Mouse (Mus musculus): ENCODE results near the gene Ptafr. TPM values are rescaled to one million over a fixed set of nuclear protein-coding genes. Genes with fewer than 3 reads are reported as not detected.
A peak's percentile ranks its signal among the peaks of the same experiment; 100 is the strongest.

Gene Ptafr
- polyA plus RNA-seq, 1 experiment from 2014 or later: 0.66 TPM

DNA sequence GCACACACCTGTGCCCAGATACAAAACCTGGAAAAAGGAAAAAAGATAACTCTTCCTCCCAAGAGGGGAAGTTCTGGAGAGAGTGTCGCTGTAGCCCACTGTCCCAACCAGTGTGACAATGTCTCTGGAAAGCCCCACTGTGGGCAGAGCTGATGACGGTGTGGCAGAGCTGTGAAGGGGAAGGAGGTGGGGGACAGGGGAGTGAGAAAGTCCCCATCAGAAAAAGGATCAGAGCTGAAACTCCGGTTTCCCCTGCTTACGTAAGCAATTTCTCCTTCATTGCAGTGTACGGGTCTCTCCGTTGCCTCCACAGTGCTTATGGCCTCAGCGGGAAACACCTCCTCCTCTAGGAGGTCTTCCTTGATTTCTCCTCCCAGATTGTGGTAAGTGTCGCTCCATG, 47.5 kb downstream of the Ptafr start:
- 79% methylated on average over 8 of the region's 8 CpGs for WGBS
- ATAC-seq (ENCODE audit: insufficient number of reproducible peaks, insufficient read depth, low FRiP score, low read depth): no peak

DNA sequence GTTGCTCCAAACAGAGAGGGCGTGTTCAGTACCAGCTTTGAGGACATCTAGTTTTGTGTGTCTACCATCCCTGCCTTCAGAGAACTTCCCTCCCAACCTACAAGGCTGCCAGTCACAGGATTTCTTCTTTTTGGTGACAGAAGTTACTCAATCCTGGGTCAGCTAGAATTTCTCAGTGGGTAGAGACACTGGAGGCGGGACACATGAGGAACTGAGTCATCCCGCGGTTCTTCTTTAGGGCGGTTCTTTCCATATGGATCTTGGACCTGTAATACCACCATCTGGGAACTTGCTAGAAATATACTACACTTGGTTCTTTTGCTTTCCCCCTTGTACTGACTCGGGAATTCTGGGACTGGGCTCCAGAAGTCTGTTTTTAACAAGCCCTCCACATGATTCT, 54.0 kb downstream of the Ptafr start:
- Histone ChIP-seq H3K27me3 (ENCODE audit: control insufficient read depth, insufficient read depth, low read length) (no peaks in the 10 kb centered on the region), H3K4me3 (ENCODE audit: control insufficient read depth in 1 of 2, insufficient read depth in 1 of 2, low read depth in 1 of 2, low read length in 2 of 2) (no peak overlapping the region), H3K9me3 (ENCODE audit: control insufficient read depth, low read length) (peaks cover 16% of the 10 kb centered on the region; the same call in 1 of the 2 replicates), H3K9ac (ENCODE audit: low read length) (no peak overlapping the region), H3K4me1 (ENCODE audit: control insufficient read depth in 2 of 2, insufficient read depth in 2 of 2, low read length in 2 of 2) (no peaks in the 10 kb centered on the region), H3K36me3 (ENCODE audit: control insufficient read depth, insufficient read depth, low read length) (no peaks in the 10 kb centered on the region), H3K4me2 (ENCODE audit: low read length) (no peak overlapping the region), H3K27ac (replicated peaks in 1 of 2; ENCODE audit: control insufficient read depth in 1 of 2, insufficient read depth in 1 of 2, low read depth in 2 of 2, low read length in 2 of 2) (no peak overlapping the region)
- ATAC-seq (ENCODE audit: insufficient number of reproducible peaks, insufficient read depth, low FRiP score, low read depth): no peak
- 87% methylated on average over 6 of the region's 6 CpGs for WGBS

More for the DNA sequence above, 47.5 kb downstream of the Ptafr start:
- Histone ChIP-seq H3K4me3 (ENCODE audit: control insufficient read depth in 1 of 2, insufficient read depth in 1 of 2, low read depth in 1 of 2, low read length in 2 of 2) (no peak overlapping the region), H3K36me3 (ENCODE audit: control insufficient read depth, insufficient read depth, low read length) (no peaks in the 10 kb centered on the region), H3K4me2 (ENCODE audit: low read length) (no peak overlapping the region), H3K9ac (ENCODE audit: low read length) (no peak overlapping the region), H3K9me3 (ENCODE audit: control insufficient read depth, low read length) (peaks cover 16% of the 10 kb centered on the region; the same call in 1 of the 2 replicates), H3K27me3 (ENCODE audit: control insufficient read depth, insufficient read depth, low read length) (no peaks in the 10 kb centered on the region), H3K4me1 (ENCODE audit: control insufficient read depth in 2 of 2, insufficient read depth in 2 of 2, low read length in 2 of 2) (peaks cover 8 to 9% of the 10 kb centered on the region in 2 experiments), H3K27ac (replicated peaks in 1 of 2; ENCODE audit: control insufficient read depth in 1 of 2, insufficient read depth in 1 of 2, low read depth in 2 of 2, low read length in 2 of 2) (no peak overlapping the region)

DNA sequence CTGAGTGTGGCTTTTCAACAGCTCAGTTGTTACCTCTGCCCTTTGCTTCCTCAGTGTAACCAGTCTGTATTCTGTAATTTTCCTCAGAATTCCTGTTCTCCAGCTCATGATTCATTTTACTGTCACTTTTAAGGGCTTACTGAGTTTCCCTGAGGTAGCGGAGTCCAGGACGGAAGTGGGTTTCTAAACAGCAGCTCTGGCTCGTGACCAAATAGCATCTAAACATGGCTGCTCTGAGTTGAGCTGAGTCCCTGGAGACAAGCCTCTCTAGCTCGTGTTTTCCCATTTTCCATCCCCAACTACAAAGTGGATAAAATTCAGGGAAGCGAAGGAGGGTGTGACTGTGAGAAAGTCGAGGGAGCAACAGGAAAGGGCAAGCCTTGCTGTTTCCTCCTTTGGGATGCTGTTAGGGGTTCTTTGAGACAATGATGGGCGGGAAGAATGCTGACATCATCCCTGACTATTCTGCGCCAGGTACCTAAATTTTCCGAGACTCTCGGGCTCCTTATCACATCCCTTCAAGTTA, 55.0 kb downstream of the Ptafr start:
- H3K4me2 ChIP-seq (ENCODE audit: low read length): no peak overlapping the region
- H3K9ac ChIP-seq (ENCODE audit: low read length): no peak overlapping the region
- peak overlapping the region in 1 of 2 experiments; percentile 47; a peak in 2 of 4 replicates for H3K27ac ChIP-seq (replicated peaks in 1 of 2; ENCODE audit: control insufficient read depth in 1 of 2, insufficient read depth in 1 of 2, low read depth in 2 of 2, low read length in 2 of 2)
- H3K4me3 ChIP-seq (ENCODE audit: control insufficient read depth in 1 of 2, insufficient read depth in 1 of 2, low read depth in 1 of 2, low read length in 2 of 2): no peak overlapping the region
- no peaks in the 10 kb centered on the region for H3K4me1 ChIP-seq (ENCODE audit: control insufficient read depth in 2 of 2, insufficient read depth in 2 of 2, low read length in 2 of 2)
- WGBS: 66% methylated on average over 10 of the region's 10 CpGs
- no peaks in the 10 kb centered on the region for H3K27me3 ChIP-seq (ENCODE audit: control insufficient read depth, insufficient read depth, low read length)
- ATAC-seq (ENCODE audit: insufficient number of reproducible peaks, insufficient read depth, low FRiP score, low read depth): no peak
- H3K36me3 ChIP-seq (ENCODE audit: control insufficient read depth, insufficient read depth, low read length): no peaks in the 10 kb centered on the region
- H3K9me3 ChIP-seq (ENCODE audit: control insufficient read depth, low read length): peaks cover 16% of the 10 kb centered on the region; the same call in 1 of the 2 replicates

- Histone ChIP-seq H3K4me1 (ENCODE audit: control insufficient read depth in 2 of 2, insufficient read depth in 2 of 2, low read length in 2 of 2) (no peaks in the 10 kb centered on the region), H3K27ac (replicated peaks in 1 of 2; ENCODE audit: control insufficient read depth in 1 of 2, insufficient read depth in 1 of 2, low read depth in 2 of 2, low read length in 2 of 2) (no peak overlapping the region), H3K27me3 (ENCODE audit: control insufficient read depth, insufficient read depth, low read length) (no peaks in the 10 kb centered on the region), H3K4me2 (ENCODE audit: low read length) (no peak overlapping the region), H3K4me3 (ENCODE audit: control insufficient read depth in 1 of 2, insufficient read depth in 1 of 2, low read depth in 1 of 2, low read length in 2 of 2) (no peak overlapping the region), H3K9me3 (ENCODE audit: control insufficient read depth, low read length) (peaks cover 7% of the 10 kb centered on the region; the same call in 1 of the 2 replicates), H3K36me3 (ENCODE audit: control insufficient read depth, insufficient read depth, low read length) (no peaks in the 10 kb centered on the region), H3K9ac (ENCODE audit: low read length) (no peak overlapping the region)
- WGBS: 94% methylated on average over 4 of the region's 4 CpGs
- ATAC-seq (ENCODE audit: insufficient number of reproducible peaks, insufficient read depth, low FRiP score, low read depth): no peak
These were observed 56.3 kb downstream of the Ptafr start for GRCm38 (mm10) chr4:132620134-132620533.

DNA sequence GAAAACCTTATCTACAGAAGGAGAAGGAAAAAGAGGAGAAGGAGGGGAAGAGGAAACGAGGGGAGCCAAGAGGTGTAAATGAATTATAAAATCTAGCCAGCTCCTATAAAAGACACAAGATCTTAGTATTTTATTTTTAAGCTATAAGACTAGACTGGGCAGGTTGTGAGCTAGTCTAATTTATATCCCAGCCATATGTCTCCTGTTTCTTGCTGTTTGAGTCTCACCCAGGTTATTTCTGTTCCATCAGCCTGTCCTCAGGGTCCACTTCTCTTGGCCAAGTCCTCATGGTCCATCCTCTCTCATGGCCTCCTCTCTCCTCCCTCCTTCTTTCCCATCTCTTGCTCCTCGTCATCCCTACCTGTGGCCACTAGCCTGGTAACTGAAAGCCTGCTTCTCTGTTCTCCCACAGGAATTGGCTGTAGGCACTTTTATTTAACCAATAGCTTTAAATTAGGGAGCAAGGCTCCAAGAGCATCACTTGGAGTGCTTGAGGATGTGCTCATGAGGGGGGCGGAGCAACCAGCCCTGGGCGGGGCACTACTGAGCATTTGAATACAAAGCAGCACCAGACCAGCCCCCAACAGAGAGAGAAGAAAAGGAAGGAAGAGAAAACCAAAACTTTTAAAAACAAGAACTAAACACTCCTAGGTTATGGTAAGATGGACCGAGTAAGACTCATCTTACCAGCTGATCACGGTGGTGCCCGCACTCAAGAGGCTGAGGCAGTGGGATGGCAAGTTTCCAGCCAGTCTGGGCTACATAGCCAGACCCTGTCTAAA, 57.6 kb downstream of the Ptafr start:
- Histone ChIP-seq H3K4me2 (ENCODE audit: low read length) (no peak overlapping the region), H3K27ac (replicated peaks in 1 of 2; ENCODE audit: control insufficient read depth in 1 of 2, insufficient read depth in 1 of 2, low read depth in 2 of 2, low read length in 2 of 2) (no peak overlapping the region), H3K9ac (ENCODE audit: low read length) (no peak overlapping the region), H3K4me3 (ENCODE audit: control insufficient read depth in 1 of 2, insufficient read depth in 1 of 2, low read depth in 1 of 2, low read length in 2 of 2) (no peak overlapping the region), H3K27me3 (ENCODE audit: control insufficient read depth, insufficient read depth, low read length) (no peaks in the 10 kb centered on the region), H3K9me3 (ENCODE audit: control insufficient read depth, low read length) (no peaks in the 10 kb centered on the region), H3K36me3 (ENCODE audit: control insufficient read depth, insufficient read depth, low read length) (no peaks in the 10 kb centered on the region), H3K4me1 (ENCODE audit: control insufficient read depth in 2 of 2, insufficient read depth in 2 of 2, low read length in 2 of 2) (no peaks in the 10 kb centered on the region)
- ATAC-seq (ENCODE audit: insufficient number of reproducible peaks, insufficient read depth, low FRiP score, low read depth): no peak
- 71% methylated on average over 7 of the region's 7 CpGs for WGBS

- ATAC-seq (ENCODE audit: insufficient number of reproducible peaks, insufficient read depth, low FRiP score, low read depth): peak; percentile 47; the same call in 1 of the 2 replicates
- H3K4me2 ChIP-seq (ENCODE audit: low read length): no peak overlapping the region
- H3K27ac ChIP-seq (replicated peaks in 1 of 2; ENCODE audit: control insufficient read depth in 1 of 2, insufficient read depth in 1 of 2, low read depth in 2 of 2, low read length in 2 of 2): no peak overlapping the region
- 66% methylated on average over 5 of the region's 5 CpGs for WGBS
- H3K27me3 ChIP-seq (ENCODE audit: control insufficient read depth, insufficient read depth, low read length): no peaks in the 10 kb centered on the region
- H3K4me1 ChIP-seq (ENCODE audit: control insufficient read depth in 2 of 2, insufficient read depth in 2 of 2, low read length in 2 of 2): no peaks in the 10 kb centered on the region
- no peaks in the 10 kb centered on the region for H3K36me3 ChIP-seq (ENCODE audit: control insufficient read depth, insufficient read depth, low read length)
- H3K9me3 ChIP-seq (ENCODE audit: control insufficient read depth, low read length): no peaks in the 10 kb centered on the region
- no peak overlapping the region for H3K9ac ChIP-seq (ENCODE audit: low read length)
- H3K4me3 ChIP-seq (ENCODE audit: control insufficient read depth in 1 of 2, insufficient read depth in 1 of 2, low read depth in 1 of 2, low read length in 2 of 2): no peak overlapping the region
These were observed 60.3 kb downstream of the Ptafr start for GRCm38 (mm10) chr4:132624034-132624657.

- no peaks in the 10 kb centered on the region for H3K27me3 ChIP-seq (ENCODE audit: control insufficient read depth, insufficient read depth, low read length)
- ATAC-seq (ENCODE audit: insufficient number of reproducible peaks, insufficient read depth, low FRiP score, low read depth): no peak
- no peak overlapping the region for H3K27ac ChIP-seq (replicated peaks in 1 of 2; ENCODE audit: control insufficient read depth in 1 of 2, insufficient read depth in 1 of 2, low read depth in 2 of 2, low read length in 2 of 2)
- no peak overlapping the region for H3K4me2 ChIP-seq (ENCODE audit: low read length)
- H3K9me3 ChIP-seq (ENCODE audit: control insufficient read depth, low read length): no peaks in the 10 kb centered on the region
- no peak overlapping the region for H3K4me3 ChIP-seq (ENCODE audit: control insufficient read depth in 1 of 2, insufficient read depth in 1 of 2, low read depth in 1 of 2, low read length in 2 of 2)
- WGBS: 25% methylated on average over 2 of the region's 2 CpGs
- H3K36me3 ChIP-seq (ENCODE audit: control insufficient read depth, insufficient read depth, low read length): no peaks in the 10 kb centered on the region
- no peaks in the 10 kb centered on the region for H3K4me1 ChIP-seq (ENCODE audit: control insufficient read depth in 2 of 2, insufficient read depth in 2 of 2, low read length in 2 of 2)
- no peak overlapping the region for H3K9ac ChIP-seq (ENCODE audit: low read length)
These were observed 65.0 kb downstream of the Ptafr start for GRCm38 (mm10) chr4:132628830-132629229.
